Mouse (Mus musculus): ENCODE data around the gene Megf6.

DNA sequence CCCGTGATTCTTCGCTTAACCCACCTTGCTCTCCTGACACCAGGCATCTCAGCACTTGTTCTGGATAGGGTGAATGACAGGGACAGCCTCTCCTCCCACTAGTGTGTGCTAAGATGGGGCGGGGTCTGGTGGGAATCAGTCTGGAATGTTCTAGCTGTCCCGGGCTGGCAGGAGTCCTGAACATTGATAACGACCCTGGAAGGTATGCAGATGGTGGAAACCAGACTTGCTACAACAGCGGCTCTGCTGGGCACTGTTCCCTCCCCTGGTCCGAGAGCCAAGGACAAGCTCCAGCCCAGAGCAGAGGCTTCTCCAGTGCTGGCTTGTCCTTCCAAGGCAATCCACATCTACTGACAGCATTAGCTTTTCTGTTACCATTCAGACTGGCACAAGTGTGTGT is 43.1 kb downstream of the Megf6 start:
- no peak for TF ChIP-seq GATA1 (IDR thresholded peaks at IDR 0.05; ENCODE audit: borderline replicate concordance, low read length)
- no peak for TF ChIP-seq FLI1 (IDR thresholded peaks at IDR 0.05; ENCODE audit: low read length)

All from megakaryocyte, embryonic 14.5 days (primary cell).